Mouse (Mus musculus): ENCODE measurements at regions not wholly inside any gene's neighbourhood (a gene's known extent, or its start where the extent isn't known, plus 50 kb on each side); places are given as distances from the start of the nearest gene placed in this dataset.

- no peak for TF ChIP-seq RCOR1 (IDR thresholded peaks at IDR 0.05; ENCODE audit: low read depth, low read length)
- Histone ChIP-seq H3K27ac (ENCODE audit: control insufficient read depth, low read depth, low read length) (no peak overlapping the region), H3K4me1 (ENCODE audit: control insufficient read depth in 1 of 2, insufficient read depth in 2 of 2, low read length in 2 of 2) (no peaks in the 10 kb centered on the region), H3K36me3 (ENCODE audit: control insufficient read depth in 1 of 2, insufficient read depth in 2 of 2, low read length in 2 of 2) (no peaks in the 10 kb centered on the region), H3K27me3 (ENCODE audit: control insufficient read depth in 1 of 2, insufficient read depth in 2 of 2, low read length in 2 of 2) (no peaks in the 10 kb centered on the region), H3K4me3 (ENCODE audit: control insufficient read depth in 1 of 2, insufficient read depth in 1 of 2, low read depth in 2 of 2, low read length in 2 of 2) (no peak overlapping the region), H3K9ac (ENCODE audit: control insufficient read depth, low read depth, low read length, poor library complexity, severe bottlenecking) (no peak overlapping the region), H3K79me2 (ENCODE audit: control insufficient read depth, insufficient read depth, low read length, poor library complexity) (no peaks in the 10 kb centered on the region), H3K9me3 (replicated peaks; ENCODE audit: insufficient read depth, low read length) (no peaks in the 10 kb centered on the region)
- DNase-seq (ENCODE audit: low read depth, low spot score) = no peak
These were observed 128.3 kb upstream of the Tas2r119 start for GRCm38 (mm10) chr15:32048836-32049235.

DNA sequence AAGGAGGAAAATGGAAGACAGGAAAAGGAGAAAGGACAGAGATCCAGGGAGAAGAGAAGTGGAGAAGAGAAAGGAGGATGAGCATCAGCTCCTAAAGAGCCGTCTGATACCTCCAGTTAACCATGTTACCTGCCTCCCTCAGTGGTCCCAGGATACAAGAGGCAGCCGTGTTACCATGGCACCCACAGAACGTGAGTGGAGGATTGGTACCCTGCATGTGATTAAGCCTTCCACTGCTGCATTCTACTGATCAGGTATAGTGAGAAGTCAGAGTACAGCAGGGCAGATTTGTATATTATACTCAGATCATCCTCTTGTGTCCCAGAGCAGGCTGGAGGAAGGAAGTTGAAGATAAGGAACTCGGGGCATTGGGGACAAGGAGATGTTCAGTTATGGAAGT is 115.5 kb upstream of the Tas2r119 start:
- Histone ChIP-seq H3K9me3 (replicated peaks; ENCODE audit: insufficient read depth, low read length) (no peaks in the 10 kb centered on the region), H3K4me3 (ENCODE audit: control insufficient read depth in 1 of 2, insufficient read depth in 1 of 2, low read depth in 2 of 2, low read length in 2 of 2) (no peak overlapping the region), H3K36me3 (ENCODE audit: control insufficient read depth in 1 of 2, insufficient read depth in 2 of 2, low read length in 2 of 2) (no peaks in the 10 kb centered on the region), H3K79me2 (ENCODE audit: control insufficient read depth, insufficient read depth, low read length, poor library complexity) (no peaks in the 10 kb centered on the region), H3K27me3 (ENCODE audit: control insufficient read depth in 1 of 2, insufficient read depth in 2 of 2, low read length in 2 of 2) (no peaks in the 10 kb centered on the region), H3K9ac (ENCODE audit: control insufficient read depth, low read depth, low read length, poor library complexity, severe bottlenecking) (no peak overlapping the region), H3K4me1 (ENCODE audit: control insufficient read depth in 1 of 2, insufficient read depth in 2 of 2, low read length in 2 of 2) (no peaks in the 10 kb centered on the region), H3K27ac (ENCODE audit: control insufficient read depth, low read depth, low read length) (no peak overlapping the region)
- no peak for TF ChIP-seq CHD1 (IDR thresholded peaks at IDR 0.05; ENCODE audit: low read depth, low read length)
- TF ChIP-seq BHLHE40 (IDR thresholded peaks at IDR 0.05; ENCODE audit: borderline replicate concordance, low read depth, low read length) = no peak
- no peak for TF ChIP-seq SMC3 (IDR thresholded peaks at IDR 0.05; ENCODE audit: low read depth, low read length)
- TF ChIP-seq E2F4 (IDR thresholded peaks at IDR 0.05; ENCODE audit: borderline replicate concordance, low read depth, low read length) = no peak
- TF ChIP-seq MYB (IDR thresholded peaks at IDR 0.05; ENCODE audit: low read depth, low read length) = no peak
- TF ChIP-seq EP300 (IDR thresholded peaks at IDR 0.05; ENCODE audit: low read depth in 1 of 2, low read length in 2 of 2) = no peak
- TF ChIP-seq MAZ (IDR thresholded peaks at IDR 0.05; ENCODE audit: low read depth, low read length) = no peak
- TF ChIP-seq NELFE (IDR thresholded peaks at IDR 0.05; ENCODE audit: low read depth, low read length) = no peak
- no peak for TF ChIP-seq ZNF384 (IDR thresholded peaks at IDR 0.05; ENCODE audit: low read depth, low read length)
- no peak for TF ChIP-seq KAT2A (conservative IDR thresholded peaks at IDR 0.05; ENCODE audit: low read depth, low read length)
- no peak for TF ChIP-seq TCF12 (IDR thresholded peaks at IDR 0.05; ENCODE audit: low read depth, low read length)
- no peak for TF ChIP-seq TBP (IDR thresholded peaks at IDR 0.05; ENCODE audit: low read depth, low read length)
- no peak for DNase-seq (ENCODE audit: low read depth, low spot score)

DNA sequence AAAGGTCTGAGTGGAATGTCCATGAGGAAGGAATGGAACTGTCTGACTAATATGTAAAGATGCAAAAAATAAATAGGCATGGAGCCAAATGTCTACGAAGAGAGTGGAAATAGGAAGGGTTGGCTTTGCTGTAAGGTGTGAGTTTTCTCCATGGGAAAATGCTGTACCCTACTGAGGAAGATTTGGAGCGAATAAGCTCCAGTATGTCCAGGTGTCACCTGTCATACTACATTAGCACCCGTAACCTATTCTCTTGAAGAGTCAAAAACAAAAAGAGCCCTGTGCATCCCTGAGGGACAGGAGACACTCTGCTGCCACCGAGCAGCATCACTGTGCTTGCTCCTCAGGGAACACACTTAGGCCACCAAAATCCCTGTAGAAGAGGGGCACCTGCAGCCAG is 95.0 kb upstream of the Tas2r119 start:
- Histone ChIP-seq H3K4me1 (ENCODE audit: control insufficient read depth in 1 of 2, insufficient read depth in 2 of 2, low read length in 2 of 2) (no peaks in the 10 kb centered on the region), H3K27ac (ENCODE audit: control insufficient read depth, low read depth, low read length) (no peak overlapping the region), H3K27me3 (ENCODE audit: control insufficient read depth in 1 of 2, insufficient read depth in 2 of 2, low read length in 2 of 2) (no peaks in the 10 kb centered on the region), H3K36me3 (ENCODE audit: control insufficient read depth in 1 of 2, insufficient read depth in 2 of 2, low read length in 2 of 2) (no peaks in the 10 kb centered on the region), H3K4me3 (ENCODE audit: control insufficient read depth in 1 of 2, insufficient read depth in 1 of 2, low read depth in 2 of 2, low read length in 2 of 2) (no peak overlapping the region), H3K9ac (ENCODE audit: control insufficient read depth, low read depth, low read length, poor library complexity, severe bottlenecking) (no peak overlapping the region), H3K79me2 (ENCODE audit: control insufficient read depth, insufficient read depth, low read length, poor library complexity) (no peaks in the 10 kb centered on the region), H3K9me3 (replicated peaks; ENCODE audit: insufficient read depth, low read length) (no peaks in the 10 kb centered on the region)
- no peak for DNase-seq (ENCODE audit: low read depth, low spot score)
- TF ChIP-seq TBP (IDR thresholded peaks at IDR 0.05; ENCODE audit: low read depth, low read length) (no peak), POLR2AphosphoS2 (IDR thresholded peaks at IDR 0.05; ENCODE audit: low read length) (no peak), ZC3H11A (IDR thresholded peaks at IDR 0.05; ENCODE audit: low read depth, low read length) (no peak), ZNF384 (IDR thresholded peaks at IDR 0.05; ENCODE audit: low read depth, low read length) (no peak), MXI1 (IDR thresholded peaks at IDR 0.05; ENCODE audit: low read depth, low read length) (no peak), TCF12 (IDR thresholded peaks at IDR 0.05; ENCODE audit: low read depth, low read length) (no peak), ELF1 (IDR thresholded peaks at IDR 0.05; ENCODE audit: low read depth, low read length) (no peak), GABPA (IDR thresholded peaks at IDR 0.05; ENCODE audit: low read depth, low read length) (no peak), MYB (IDR thresholded peaks at IDR 0.05; ENCODE audit: low read depth, low read length) (no peak), RCOR1 (IDR thresholded peaks at IDR 0.05; ENCODE audit: low read depth, low read length) (no peak), SIN3A (IDR thresholded peaks at IDR 0.05; ENCODE audit: low read length) (no peak), MAX (IDR thresholded peaks at IDR 0.05; ENCODE audit: low read length) (no peak), ETS1 (IDR thresholded peaks at IDR 0.05; ENCODE audit: low read depth, low read length) (no peak), ZMIZ1 (IDR thresholded peaks at IDR 0.05; ENCODE audit: low read depth, low read length) (no peak), CHD2 (IDR thresholded peaks at IDR 0.05; ENCODE audit: low read length) (no peak)
